Mouse (Mus musculus) cortical plate, adult 2 months (tissue): ENCODE data around the gene Podn.

ENCODE experiments used
- CTCF ChIP-seq: fragments of 200-500 bp; IDR thresholded peaks from 2 replicates; pipeline ENCODE4 v1.5.1; 2011; ENCODE audit warnings: mild to moderate bottlenecking, control low read depth, low read length; ENCODE audit not compliant: insufficient read depth; ENCODE audit errors: extremely low read depth
- POLR2A ChIP-seq: fragments of 200-500 bp; IDR thresholded peaks from 2 replicates; pipeline ENCODE4 v1.6.1; 2011; ENCODE audit warnings: mild to moderate bottlenecking, low read length, control low read depth; ENCODE audit not compliant: insufficient read depth; ENCODE audit errors: extremely low read depth

DNA sequence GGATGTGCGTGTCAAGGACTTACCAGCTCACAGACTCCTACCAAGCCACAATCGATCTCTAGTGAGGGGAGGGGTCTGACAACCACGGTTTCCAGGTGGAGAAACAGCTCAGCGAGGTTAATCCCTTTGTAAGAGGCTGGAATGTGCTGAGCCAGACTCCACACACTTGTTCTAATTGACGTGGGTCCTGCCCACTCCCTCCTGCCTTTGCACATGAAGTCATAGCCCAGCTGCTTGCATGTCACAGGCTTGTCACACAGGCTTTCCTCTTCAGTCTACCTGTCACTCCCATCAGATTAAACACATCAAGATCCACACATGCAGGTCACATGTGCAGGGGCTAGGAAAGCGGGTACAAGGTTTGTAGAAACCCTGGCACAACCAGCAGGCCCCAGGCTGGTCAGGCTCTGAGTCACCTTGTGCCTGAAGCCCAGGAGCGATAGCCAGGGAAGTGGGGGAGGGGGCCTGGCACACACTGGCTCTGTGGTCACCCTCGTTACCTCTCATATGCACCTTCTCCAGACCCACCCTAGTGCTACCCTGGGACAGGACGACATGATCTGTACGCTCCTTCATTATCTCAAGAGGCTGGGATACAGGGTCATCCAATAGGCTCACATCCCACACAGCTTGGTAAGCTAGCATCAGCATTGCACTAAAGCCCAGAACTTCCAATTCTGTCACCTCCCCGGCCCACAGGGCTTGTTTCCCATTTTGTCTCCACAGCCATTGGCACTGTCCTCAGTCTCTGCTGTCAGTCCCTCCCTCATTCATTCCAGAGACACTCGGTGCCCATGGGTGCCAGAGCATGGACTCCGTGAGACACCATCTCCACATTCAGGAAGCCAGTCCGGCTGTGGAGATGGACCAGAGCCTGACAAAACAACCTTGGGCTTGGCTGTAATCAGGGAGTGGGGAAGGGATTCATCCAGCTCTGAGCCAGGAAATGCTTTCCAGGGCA is 77.0 kb downstream of the Podn start:
- TF ChIP-seq CTCF (no peak), POLR2A (no peak)
